Mouse (Mus musculus) hindbrain, embryonic 16.5 days (tissue): ENCODE measurements around the gene Tmem86a. TPM values are rescaled to one million over a fixed set of nuclear protein-coding genes. Genes with fewer than 3 reads are reported as not detected.

Experiments
- ATAC-seq: fragments of 200-750 bp; cut with Nextera tagmentation; 2 replicates; pipeline ENCODE4 v1.8.0; 2017; ENCODE audit warnings: moderate TSS enrichment, moderate library complexity
- H3K27ac ChIP-seq: fragments of 300-500 bp; sonication (generic); 2 replicates; pipeline ENCODE4 v1.5.1; 2014; ENCODE audit warnings: low read depth, mild to moderate bottlenecking, control low read depth, low read length, moderate library complexity
- H3K27me3 ChIP-seq: fragments of 300-500 bp; sonication (generic); replicated peaks from 2 replicates; pipeline ENCODE4 v1.6.1; 2014; ENCODE audit warnings: low read length; ENCODE audit not compliant: control insufficient read depth, insufficient read depth
- H3K36me3 ChIP-seq: fragments of 300-500 bp; sonication (generic); 2 replicates; pipeline ENCODE4 v1.6.1; 2014; ENCODE audit warnings: mild to moderate bottlenecking, low read length, moderate library complexity, mixed read lengths; ENCODE audit not compliant: control insufficient read depth, insufficient read depth
- H3K4me1 ChIP-seq: fragments of 300-500 bp; sonication (generic); 2 replicates; pipeline ENCODE4 v1.6.1; 2014; ENCODE audit warnings: low read depth, low read length; ENCODE audit not compliant: control insufficient read depth, insufficient read depth
- H3K4me2 ChIP-seq: fragments of 300-500 bp; sonication (generic); 2 replicates; pipeline ENCODE4 v1.6.1; 2014; ENCODE audit warnings: mild to moderate bottlenecking, low read length, control low read depth, moderate library complexity
- H3K4me3 ChIP-seq: fragments of 300-500 bp; sonication (generic); 2 replicates; pipeline ENCODE4 v1.5.1; 2014; ENCODE audit warnings: mild to moderate bottlenecking, low read length, control low read depth, moderate library complexity
- H3K9ac ChIP-seq: fragments of 300-500 bp; sonication (generic); 2 replicates; pipeline ENCODE4 v1.6.1; 2014; ENCODE audit warnings: low read depth, mild to moderate bottlenecking, control low read depth, low read length, moderate library complexity
- H3K9me3 ChIP-seq: fragments of 300-500 bp; sonication (generic); 2 replicates; pipeline ENCODE4 v1.6.1; 2014; ENCODE audit warnings: mild to moderate bottlenecking, low read length, moderate library complexity; ENCODE audit not compliant: control insufficient read depth
- WGBS: fragments of 180-500 bp; shearing (Covaris S2); extraction: QIAGEN DNeasy Blood & Tissue Kit; methylation state at CpG from one replicate; pipeline ENCODE4 v1.1.7; 2014; 5-methylcytosine and 5-hydroxymethylcytosine counted together
- polyA plus RNA-seq: library from polyadenylated mRNA; unstranded; fragments of >200 nt; fragmentation: Nextera tagmentation; extraction: Ambion mirVana; gene quantifications from 2 replicates; pipeline ENCODE4 v1.2.1, GENCODE M21; 2015

The Tmem86a gene
- polyA plus RNA-seq, 1 experiment from 2014 or later, result 27.3 TPM

GRCm38 (mm10) chr7:47042121-47042520 is 8.3 kb upstream of the Tmem86a start:
- no peak overlapping the region for H3K4me3 ChIP-seq
- no peak overlapping the region for H3K4me2 ChIP-seq
- no peaks in the 10 kb centered on the region for H3K9me3 ChIP-seq
- no peaks in the 10 kb centered on the region for H3K4me1 ChIP-seq
- H3K9ac ChIP-seq, result no peak overlapping the region
- ATAC-seq, result no peak
- no peaks in the 10 kb centered on the region for H3K27me3 ChIP-seq
- no peak overlapping the region for H3K27ac ChIP-seq
- H3K36me3 ChIP-seq, result no peaks in the 10 kb centered on the region
- 71% methylated on average over 4 of the region's 4 CpGs for WGBS

- ATAC-seq, result no peak
- Histone ChIP-seq H3K27ac (no peak overlapping the region), H3K4me2 (no peak overlapping the region), H3K9me3 (no peaks in the 10 kb centered on the region), H3K4me3 (no peak overlapping the region), H3K4me1 (no peaks in the 10 kb centered on the region), H3K36me3 (no peaks in the 10 kb centered on the region), H3K9ac (no peak overlapping the region; the same call in 1 of the 2 replicates), H3K27me3 (no peaks in the 10 kb centered on the region)
- WGBS, result 55% methylated on average over 6 of the region's 6 CpGs
Measured at GRCm38 (mm10) chr7:47042823-47043490, 7.4 kb upstream of the Tmem86a start.

- Histone ChIP-seq H3K27me3 (no peaks in the 10 kb centered on the region), H3K4me3 (peak overlapping the region; percentile 98), H3K4me1 (peaks cover 19% of the 10 kb centered on the region), H3K36me3 (peaks cover 6% of the 10 kb centered on the region; the same call in 1 of the 2 replicates), H3K9ac (peak overlapping the region; percentile 91), H3K4me2 (peak overlapping the region; percentile 92), H3K27ac (peak overlapping the region; percentile 87), H3K9me3 (no peaks in the 10 kb centered on the region)
- WGBS, result 1% methylated on average over 8 of the region's 34 CpGs
- peak; percentile 64; the same call in 1 of the 2 replicates for ATAC-seq
Measured at GRCm38 (mm10) chr7:47050766-47051165, 365 bp downstream of the Tmem86a start.

GRCm38 (mm10) chr7:47051404-47052151 is 1.2 kb downstream of the Tmem86a start:
- H3K4me2 ChIP-seq, result peak overlapping the region; percentile 92
- peaks cover 6% of the 10 kb centered on the region; the same call in 1 of the 2 replicates for H3K36me3 ChIP-seq
- peak overlapping the region; percentile 67 for H3K27ac ChIP-seq
- H3K27me3 ChIP-seq, result no peaks in the 10 kb centered on the region
- WGBS, result 15% methylated on average over 1 of the region's 2 CpGs
- H3K9me3 ChIP-seq, result no peaks in the 10 kb centered on the region
- no peak for ATAC-seq
- peak overlapping the region; percentile 98 for H3K4me3 ChIP-seq
- H3K4me1 ChIP-seq, result peaks cover 19% of the 10 kb centered on the region
- peak overlapping the region; percentile 91 for H3K9ac ChIP-seq

GRCm38 (mm10) chr7:47052276-47052675 is 1.9 kb downstream of the Tmem86a start:
- peaks cover 19% of the 10 kb centered on the region for H3K4me1 ChIP-seq
- no peak overlapping the region for H3K4me3 ChIP-seq
- no peaks in the 10 kb centered on the region for H3K9me3 ChIP-seq
- H3K4me2 ChIP-seq, result peak overlapping the region; percentile 92
- no peak for ATAC-seq
- WGBS, result 35% methylated on average over 3 of the region's 3 CpGs
- peak overlapping the region; percentile 67; the same call in 1 of the 2 replicates for H3K27ac ChIP-seq
- H3K9ac ChIP-seq, result peak overlapping the region; percentile 48
- no peaks in the 10 kb centered on the region for H3K27me3 ChIP-seq
- H3K36me3 ChIP-seq, result peaks cover 6% of the 10 kb centered on the region; the same call in 1 of the 2 replicates

- Histone ChIP-seq H3K4me1 (peaks cover 19% of the 10 kb centered on the region), H3K4me3 (no peak overlapping the region), H3K4me2 (no peak overlapping the region), H3K27ac (no peak overlapping the region), H3K27me3 (no peaks in the 10 kb centered on the region), H3K36me3 (peaks cover 6% of the 10 kb centered on the region; the same call in 1 of the 2 replicates), H3K9ac (no peak overlapping the region), H3K9me3 (no peaks in the 10 kb centered on the region)
- WGBS, result 90% methylated on average over 15 of the region's 15 CpGs
- ATAC-seq, result no peak
Measured at GRCm38 (mm10) chr7:47053287-47053686, 2.9 kb downstream of the Tmem86a start.

- H3K9me3 ChIP-seq, result no peaks in the 10 kb centered on the region
- peaks cover 19% of the 10 kb centered on the region for H3K4me1 ChIP-seq
- 65% methylated on average over 2 of the region's 2 CpGs for WGBS
- H3K27ac ChIP-seq, result no peak overlapping the region
- ATAC-seq, result no peak
- no peak overlapping the region for H3K4me3 ChIP-seq
- no peak overlapping the region for H3K4me2 ChIP-seq
- H3K27me3 ChIP-seq, result no peaks in the 10 kb centered on the region
- peaks cover 6% of the 10 kb centered on the region; the same call in 1 of the 2 replicates for H3K36me3 ChIP-seq
- no peak overlapping the region for H3K9ac ChIP-seq
Measured at GRCm38 (mm10) chr7:47054666-47055065, 4.3 kb downstream of the Tmem86a start.

- H3K27me3 ChIP-seq, result no peaks in the 10 kb centered on the region
- no peaks in the 10 kb centered on the region for H3K9me3 ChIP-seq
- no peak for ATAC-seq
- H3K9ac ChIP-seq, result no peak overlapping the region
- H3K27ac ChIP-seq, result no peak overlapping the region
- no peak overlapping the region for H3K4me3 ChIP-seq
- H3K4me1 ChIP-seq, result peaks cover 19% of the 10 kb centered on the region
- 84% methylated on average over 9 of the region's 9 CpGs for WGBS
- H3K36me3 ChIP-seq, result peaks cover 6% of the 10 kb centered on the region; the same call in 1 of the 2 replicates
- H3K4me2 ChIP-seq, result no peak overlapping the region
Measured at GRCm38 (mm10) chr7:47055744-47056143, 5.3 kb downstream of the Tmem86a start.

- peaks cover 15% of the 10 kb centered on the region for H3K4me1 ChIP-seq
- no peak overlapping the region for H3K4me3 ChIP-seq
- no peaks in the 10 kb centered on the region for H3K9me3 ChIP-seq
- peaks cover 6% of the 10 kb centered on the region; the same call in 1 of the 2 replicates for H3K36me3 ChIP-seq
- H3K27ac ChIP-seq, result no peak overlapping the region
- no peak overlapping the region for H3K4me2 ChIP-seq
- no peaks in the 10 kb centered on the region for H3K27me3 ChIP-seq
- no peak overlapping the region for H3K9ac ChIP-seq
- no peak for ATAC-seq
- 86% methylated on average over 4 of the region's 4 CpGs for WGBS
Measured at GRCm38 (mm10) chr7:47056273-47056672, 5.9 kb downstream of the Tmem86a start.
